ENCODE assay signal across 23 mouse cellular contexts in the genomic region with DNA sequence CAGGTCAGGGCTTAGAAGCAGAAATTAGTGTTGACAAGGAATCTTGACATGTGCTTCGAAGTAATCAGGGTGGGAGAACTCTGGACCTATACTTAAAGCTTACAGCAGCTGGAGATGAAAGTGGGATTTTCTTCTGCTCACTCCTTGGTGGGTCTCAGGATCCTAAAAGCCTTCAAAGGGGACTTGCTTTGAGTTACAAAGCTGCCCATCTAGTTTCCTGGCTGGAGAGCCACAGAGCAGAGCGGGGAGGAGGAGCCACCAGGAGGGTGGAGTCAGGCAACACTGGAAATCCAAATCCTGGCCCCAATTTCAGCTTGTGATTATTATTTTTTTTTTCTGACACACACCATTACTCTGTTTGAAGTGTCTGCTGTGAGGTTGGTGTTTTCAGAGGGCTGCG.
"Had no signal": no experiment of that assay in that cellular context is flagged by ENCODE, and none has a peak within 500 bp of the region (broad histone marks: within the 10 kb centered on the region; RNA-seq: fewer than 3 reads in every experiment).

No protein-coding gene starts in this region.

- H3K4me2 ChIP-seq: kidney, embryonic 15.5 days; limb, embryonic 15.5 days; liver, embryonic 11.5 days; midbrain, embryonic 12.5 days; midbrain, embryonic 15.5 days; neural tube, embryonic 15.5 days had no signal

- H3K36me3 ChIP-seq: kidney, embryonic 15.5 days; limb, embryonic 15.5 days; midbrain, embryonic 12.5 days; midbrain, embryonic 15.5 days; neural tube, embryonic 15.5 days had no signal

- H3K9me3 ChIP-seq: kidney, embryonic 15.5 days; limb, embryonic 15.5 days; midbrain, embryonic 12.5 days; midbrain, embryonic 15.5 days; neural tube, embryonic 15.5 days had no signal

- H3K27ac ChIP-seq: kidney, embryonic 15.5 days; layer of hippocampus, adult 2 months; limb, embryonic 15.5 days; liver, embryonic 14.5 days; midbrain, embryonic 12.5 days; midbrain, embryonic 15.5 days; neural tube, embryonic 15.5 days; stomach, postnatal 0 days had no signal

- H3K4me3 ChIP-seq: kidney, embryonic 15.5 days; layer of hippocampus, adult 2 months; limb, embryonic 15.5 days; midbrain, embryonic 12.5 days; midbrain, embryonic 15.5 days; myocyte; neural tube, embryonic 15.5 days had no signal

- DNase-seq: kidney, adult 11 months; kidney, adult 8-10 months; kidney, postnatal 25 days; layer of hippocampus, adult 9-11 months; liver, postnatal 0 days; lung, postnatal 14 days; lung, postnatal 4 days; right cerebral cortex, adult 18-20 months; right cerebral cortex, postnatal 14 days; right cerebral cortex, postnatal 4 days; thymus, adult 2 months; thymus, postnatal 14 days; thymus, postnatal 4 days had no signal

- ATAC-seq: liver, postnatal 0 days; midbrain, embryonic 15.5 days had no signal

- H3K27me3 ChIP-seq: limb, embryonic 15.5 days; midbrain, embryonic 12.5 days; midbrain, embryonic 15.5 days; neural tube, embryonic 15.5 days had no signal

- H3K9ac ChIP-seq: kidney, embryonic 15.5 days; limb, embryonic 15.5 days; liver, embryonic 14.5 days; liver, postnatal 0 days; midbrain, embryonic 15.5 days; neural tube, embryonic 15.5 days had no signal
